Mouse (Mus musculus): Measurements from ENCODE around the gene Rras2. TPM values are rescaled to one million over a fixed set of nuclear protein-coding genes. Genes with fewer than 3 reads are reported as not detected.

The Rras2 gene
- total RNA-seq, 2 experiments from 2014 or later, result 14.3 to 15.3 TPM

- no peak for DNase-seq (ENCODE audit: low spot score)
These were observed 2.6 kb downstream of the Rras2 start for GRCm38 (mm10) chr7:114114976-114115375.

- no peak for DNase-seq (ENCODE audit: low spot score)
These were observed 3.3 kb downstream of the Rras2 start for GRCm38 (mm10) chr7:114114284-114114683.

DNA sequence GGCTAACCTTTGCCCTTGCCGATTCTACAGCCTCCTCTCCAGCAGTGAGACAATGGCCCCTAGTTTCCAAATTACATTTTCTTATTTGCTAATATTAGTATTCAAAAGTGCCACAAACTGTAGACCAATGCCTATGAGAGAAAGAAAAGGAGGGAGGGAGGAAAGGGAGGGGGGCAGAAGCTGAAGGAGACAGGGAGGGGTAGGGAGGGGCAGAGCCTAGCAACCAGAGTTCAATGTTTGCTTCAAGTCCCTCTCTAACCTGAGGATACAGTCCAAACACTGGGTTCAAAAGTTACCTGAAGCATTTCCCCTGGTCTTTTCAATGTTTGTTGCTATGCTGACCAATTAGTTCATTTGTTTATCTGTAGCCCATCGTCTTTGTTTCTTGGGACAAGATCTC lies 7.1 kb downstream of the Rras2 start:
- DNase-seq (ENCODE audit: low spot score), result no peak

DNA sequence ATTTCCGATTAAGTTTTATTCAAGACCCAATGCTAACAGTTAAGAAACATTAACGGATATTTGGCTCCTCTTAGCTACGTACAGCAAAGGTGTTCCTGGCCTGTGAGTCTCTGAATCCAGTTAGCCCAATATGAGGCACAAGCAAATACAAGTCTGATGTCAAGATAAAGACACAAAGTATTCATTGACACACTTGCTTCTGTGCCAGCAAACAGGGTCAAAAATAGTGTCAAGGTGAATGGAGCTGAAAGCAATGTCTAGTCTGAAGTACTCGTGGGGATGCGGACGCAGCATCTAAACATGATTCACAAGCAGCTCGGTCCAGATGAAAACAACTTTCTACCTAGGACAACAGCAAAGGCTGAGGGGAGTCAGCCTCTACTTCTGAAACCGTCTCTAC lies 11.7 kb downstream of the Rras2 start:
- DNase-seq (ENCODE audit: low spot score), result no peak

- DNase-seq (ENCODE audit: low spot score), result no peak
These were observed 13.8 kb downstream of the Rras2 start for GRCm38 (mm10) chr7:114103629-114104347.

GRCm38 (mm10) chr7:114103152-114103551 lies 14.4 kb downstream of the Rras2 start:
- DNase-seq (ENCODE audit: low spot score), result no peak

GRCm38 (mm10) chr7:114102609-114103008 lies 15.0 kb downstream of the Rras2 start:
- DNase-seq (ENCODE audit: low spot score), result no peak

GRCm38 (mm10) chr7:114101412-114101811 lies 16.2 kb downstream of the Rras2 start:
- no peak for DNase-seq (ENCODE audit: low spot score)

- no peak for DNase-seq (ENCODE audit: low spot score)
These were observed 23.9 kb downstream of the Rras2 start for GRCm38 (mm10) chr7:114093548-114094174.

- no peak for DNase-seq (ENCODE audit: low spot score)
These were observed 26.6 kb downstream of the Rras2 start for GRCm38 (mm10) chr7:114090892-114091545.

DNA sequence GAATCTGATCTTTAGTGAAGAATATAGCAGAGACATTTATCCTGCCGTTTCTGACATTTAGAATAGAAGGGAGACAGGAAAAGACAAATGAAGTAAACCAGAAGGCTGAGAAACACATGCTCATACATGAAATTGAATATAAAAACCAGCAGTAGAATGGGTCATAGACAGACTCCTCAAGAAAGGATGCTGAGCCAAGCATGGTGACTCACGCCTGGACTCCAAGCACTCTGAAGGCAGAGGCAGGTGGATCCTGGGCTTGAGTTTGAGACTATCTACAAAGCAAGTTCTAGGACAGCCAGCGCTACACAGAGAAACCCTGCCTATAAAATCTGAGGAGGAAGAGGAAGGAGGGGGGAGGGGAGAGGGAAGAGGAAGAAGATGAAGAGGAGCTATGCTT lies 27.4 kb downstream of the Rras2 start:
- no peak for DNase-seq (ENCODE audit: low spot score)

- no peak for DNase-seq (ENCODE audit: low spot score)
These were observed 28.7 kb downstream of the Rras2 start for GRCm38 (mm10) chr7:114088918-114089317.

DNA sequence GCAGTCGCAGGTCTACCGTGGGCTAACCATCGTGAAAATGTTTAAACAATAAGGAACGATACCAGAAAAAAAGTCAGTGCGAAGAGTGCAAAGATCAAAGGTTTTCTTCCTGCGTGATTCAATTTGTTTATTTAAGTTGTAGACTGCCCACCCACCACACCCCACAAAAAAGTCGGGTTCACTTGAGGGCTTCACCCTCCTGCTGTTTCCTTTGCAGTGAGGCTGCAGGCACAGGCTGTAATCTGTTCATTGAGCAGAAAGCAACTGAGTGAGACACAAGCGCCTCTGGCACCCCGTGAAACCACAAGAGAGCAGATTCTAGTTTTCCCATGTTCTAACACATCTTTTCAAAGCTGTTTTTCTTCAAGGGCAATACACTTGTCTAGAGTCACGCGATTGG lies 29.6 kb downstream of the Rras2 start:
- DNase-seq (ENCODE audit: low spot score), result no peak

- DNase-seq (ENCODE audit: low spot score), result no peak
These were observed 30.2 kb downstream of the Rras2 start for GRCm38 (mm10) chr7:114087341-114087740.

DNA sequence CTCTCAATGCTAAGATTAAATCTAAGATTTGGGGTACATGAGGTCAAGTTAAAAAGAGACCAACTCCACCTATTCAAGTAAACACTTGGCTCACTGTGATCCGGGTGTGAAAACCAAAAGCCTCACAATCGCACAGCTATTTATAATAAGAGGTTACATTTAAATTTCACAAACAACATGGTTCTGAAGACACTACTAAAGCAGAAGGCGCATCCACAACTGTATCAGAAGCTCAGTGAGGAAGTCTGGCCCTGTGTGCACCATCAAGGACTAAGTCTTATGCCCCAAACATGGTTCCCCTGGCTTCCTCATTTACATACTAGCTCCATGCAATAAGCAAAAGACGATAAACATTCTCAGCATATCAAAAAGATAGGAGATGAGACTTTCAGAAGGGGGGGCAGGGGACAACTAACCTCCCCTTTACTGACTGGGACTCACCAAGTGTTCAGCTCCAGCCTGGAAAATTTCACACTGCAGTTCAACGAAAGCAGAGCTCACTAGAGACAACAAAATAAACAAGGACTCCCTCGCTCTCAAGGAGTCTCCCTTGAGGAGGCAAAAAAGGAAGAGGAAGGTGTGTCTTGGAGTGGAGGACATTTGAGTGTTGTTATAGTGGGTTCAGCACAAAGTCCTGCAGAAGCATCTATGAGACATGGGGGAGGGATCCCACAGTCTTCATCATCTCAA lies 31.4 kb downstream of the Rras2 start:
- DNase-seq (ENCODE audit: low spot score), result no peak

DNA sequence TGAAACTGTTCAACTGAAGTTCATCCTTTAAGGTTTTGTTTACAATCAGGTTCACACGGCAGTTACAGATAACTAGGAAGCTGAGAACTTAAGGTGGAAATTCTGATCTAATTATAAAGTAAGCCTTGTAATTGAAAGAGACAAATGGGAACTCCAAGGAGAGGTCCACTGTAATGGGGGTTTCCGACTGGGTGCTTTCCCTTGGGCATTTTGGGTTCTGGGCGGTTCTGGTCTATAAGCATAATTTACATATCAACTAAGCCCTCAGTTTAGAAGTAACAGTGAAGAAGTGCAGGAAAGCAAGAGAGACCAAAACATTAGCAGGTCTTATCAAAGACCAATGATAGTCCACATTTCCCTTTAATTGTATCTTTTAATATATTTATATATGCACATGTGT lies 33.8 kb downstream of the Rras2 start:
- no peak for DNase-seq (ENCODE audit: low spot score)

DNA sequence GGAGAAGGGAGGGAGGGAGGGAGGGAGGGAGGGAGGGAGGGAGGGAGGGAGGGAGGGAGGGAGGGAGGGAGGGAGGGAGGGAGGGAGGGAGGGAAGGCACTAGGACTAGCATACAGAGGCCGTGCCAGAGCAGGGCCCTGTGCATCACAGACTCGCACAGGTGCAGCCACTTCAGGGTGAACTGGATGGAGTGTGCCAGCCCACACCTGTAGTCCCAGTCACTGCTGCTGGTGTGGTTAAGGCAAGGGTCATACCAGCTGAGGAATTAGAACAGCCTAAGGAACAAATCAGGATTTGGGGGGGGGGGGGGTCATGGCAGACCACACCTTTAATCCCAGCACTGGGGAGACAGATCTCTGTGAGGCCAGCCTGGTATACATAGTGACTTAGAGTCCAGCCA lies 34.5 kb downstream of the Rras2 start:
- DNase-seq (ENCODE audit: low spot score), result no peak

- DNase-seq (ENCODE audit: low spot score), result no peak
These were observed 35.8 kb downstream of the Rras2 start for GRCm38 (mm10) chr7:114081633-114082420.

GRCm38 (mm10) chr7:114080250-114080649 lies 37.3 kb downstream of the Rras2 start:
- DNase-seq (ENCODE audit: low spot score), result no peak

GRCm38 (mm10) chr7:114079343-114079742 lies 38.2 kb downstream of the Rras2 start:
- no peak for DNase-seq (ENCODE audit: low spot score)

- no peak for DNase-seq (ENCODE audit: low spot score)
These were observed 43.0 kb downstream of the Rras2 start for GRCm38 (mm10) chr7:114074595-114074994.

Measured in gastrocnemius, adult 18-20 months (tissue).